Mouse (Mus musculus) midbrain, embryonic 15.5 days (tissue): Measurements from ENCODE around the gene Gdf1. TPM values are rescaled to one million over a fixed set of nuclear protein-coding genes. Genes with fewer than 3 reads are reported as not detected.

Experiments used
- ATAC-seq: fragments of 200-750 bp; cut with Nextera tagmentation; replicated peaks from 2 replicates; pipeline ENCODE4 v1.8.0; 2017; ENCODE audit warnings: moderate TSS enrichment
- H3K27ac ChIP-seq: fragments of 300-500 bp; sonication (generic); 2 replicates; pipeline ENCODE4 v1.5.1; 2015; ENCODE audit warnings: mild to moderate bottlenecking, inconsistent platforms
- H3K27me3 ChIP-seq: fragments of 300-500 bp; sonication (generic); replicated peaks from 2 replicates; pipeline ENCODE4 v1.6.1; 2015; ENCODE audit warnings: inconsistent platforms
- H3K36me3 ChIP-seq: fragments of 300-500 bp; sonication (generic); replicated peaks from 2 replicates; pipeline ENCODE4 v1.6.1; 2015; ENCODE audit warnings: inconsistent platforms
- H3K4me1 ChIP-seq: fragments of 300-500 bp; sonication (generic); 2 replicates; pipeline ENCODE4 v1.6.1; 2015; ENCODE audit warnings: inconsistent platforms
- H3K4me2 ChIP-seq: fragments of 300-500 bp; sonication (generic); 2 replicates; pipeline ENCODE4 v1.6.1; 2015; ENCODE audit warnings: inconsistent platforms, mild to moderate bottlenecking, moderate library complexity
- H3K4me3 ChIP-seq: fragments of 300-500 bp; sonication (generic); 2 replicates; pipeline ENCODE4 v1.5.1; 2015; ENCODE audit warnings: mild to moderate bottlenecking, inconsistent platforms
- H3K9ac ChIP-seq: fragments of 300-500 bp; sonication (generic); 2 replicates; pipeline ENCODE4 v1.6.1; 2015; ENCODE audit warnings: mild to moderate bottlenecking, inconsistent platforms
- H3K9me3 ChIP-seq: fragments of 300-500 bp; sonication (generic); 2 replicates; pipeline ENCODE4 v1.6.1; 2016; ENCODE audit warnings: inconsistent platforms
- WGBS: fragments of 180-500 bp; shearing (Covaris S2); methylation state at CpG from one replicate; pipeline ENCODE4 v1.1.7; 2015; ENCODE audit warnings: mixed read lengths; 5-methylcytosine and 5-hydroxymethylcytosine counted together
- polyA plus RNA-seq: library from polyadenylated mRNA; unstranded; fragments of >200 nt; fragmentation: Nextera tagmentation; extraction: Ambion mirVana; gene quantifications from 2 replicates; pipeline ENCODE4 v1.2.1, GENCODE M21; 2015

Gene Gdf1
- polyA plus RNA-seq, 1 experiment from 2014 or later: 5.3 TPM

GRCm38 (mm10) chr8:70352657-70353151, 23.1 kb downstream of the Gdf1 start:
- H3K27ac ChIP-seq: peak overlapping the region; percentile 89
- H3K9ac ChIP-seq: peak overlapping the region; percentile 91
- no peaks in the 10 kb centered on the region for H3K27me3 ChIP-seq
- H3K9me3 ChIP-seq: no peaks in the 10 kb centered on the region
- H3K36me3 ChIP-seq: no peaks in the 10 kb centered on the region
- peak overlapping the region; percentile 97 for H3K4me2 ChIP-seq
- peak overlapping the region; percentile 96 for H3K4me3 ChIP-seq
- peak; percentile 65 for ATAC-seq
- peaks cover 51% of the 10 kb centered on the region for H3K4me1 ChIP-seq
- WGBS: under 1% methylated on average over 63 of the region's 64 CpGs

- no peaks in the 10 kb centered on the region for H3K36me3 ChIP-seq
- H3K4me3 ChIP-seq: peak within 1 kb of the TSS; percentile 96
- H3K9ac ChIP-seq: peak within 1 kb of the TSS; percentile 91
- no peaks in the 10 kb centered on the region for H3K9me3 ChIP-seq
- under 1% methylated on average over 66 of the region's 69 CpGs for WGBS
- peak within 1 kb of the TSS; percentile 97 for H3K4me2 ChIP-seq
- peak; percentile 89 for ATAC-seq
- H3K27me3 ChIP-seq: no peaks in the 10 kb centered on the region
- H3K27ac ChIP-seq: peak within 1 kb of the TSS; percentile 89
- H3K4me1 ChIP-seq: peaks cover 47% of the 10 kb centered on the region
Observed at GRCm38 (mm10) chr8:70353194-70353817, 23.7 kb downstream of the Gdf1 start, which contains the start of gene Upf1. Upf1 (minus strand) TSS chr8:70353278.

GRCm38 (mm10) chr8:70354004-70354403, 24.4 kb downstream of the Gdf1 start:
- H3K4me1 ChIP-seq: peaks cover 43% of the 10 kb centered on the region
- WGBS: 62% methylated on average over 4 of the region's 4 CpGs
- H3K36me3 ChIP-seq: no peaks in the 10 kb centered on the region
- no peaks in the 10 kb centered on the region for H3K27me3 ChIP-seq
- peak overlapping the region; percentile 55; the same call in 1 of the 2 replicates for H3K9ac ChIP-seq
- H3K9me3 ChIP-seq: no peaks in the 10 kb centered on the region
- peak overlapping the region; percentile 96 for H3K4me3 ChIP-seq
- no peak for ATAC-seq
- peak overlapping the region; percentile 97 for H3K4me2 ChIP-seq
- H3K27ac ChIP-seq: peak overlapping the region; percentile 85

GRCm38 (mm10) chr8:70356111-70356510, 26.5 kb downstream of the Gdf1 start:
- Histone ChIP-seq H3K9ac (no peak overlapping the region), H3K4me1 (peaks cover 22% of the 10 kb centered on the region), H3K9me3 (no peaks in the 10 kb centered on the region), H3K27ac (no peak overlapping the region), H3K4me2 (no peak overlapping the region), H3K36me3 (no peaks in the 10 kb centered on the region), H3K4me3 (no peak overlapping the region), H3K27me3 (no peaks in the 10 kb centered on the region)
- ATAC-seq: no peak
- WGBS: 86% methylated on average over 1 of the region's 1 CpGs

- Histone ChIP-seq H3K4me2 (no peak overlapping the region), H3K27me3 (no peaks in the 10 kb centered on the region), H3K36me3 (no peaks in the 10 kb centered on the region), H3K9ac (no peak overlapping the region), H3K27ac (no peak overlapping the region), H3K9me3 (no peaks in the 10 kb centered on the region), H3K4me3 (no peak overlapping the region), H3K4me1 (no peaks in the 10 kb centered on the region)
- ATAC-seq: no peak
- WGBS: 40% methylated on average over 3 of the region's 3 CpGs
Observed at GRCm38 (mm10) chr8:70359411-70359810, 29.8 kb downstream of the Gdf1 start.

GRCm38 (mm10) chr8:70360769-70361168, 31.2 kb downstream of the Gdf1 start:
- ATAC-seq: no peak
- 44% methylated on average over 4 of the region's 4 CpGs for WGBS
- no peaks in the 10 kb centered on the region for H3K36me3 ChIP-seq
- H3K27me3 ChIP-seq: no peaks in the 10 kb centered on the region
- H3K4me2 ChIP-seq: no peak overlapping the region
- no peaks in the 10 kb centered on the region for H3K4me1 ChIP-seq
- no peaks in the 10 kb centered on the region for H3K9me3 ChIP-seq
- no peak overlapping the region for H3K27ac ChIP-seq
- H3K4me3 ChIP-seq: no peak overlapping the region
- no peak overlapping the region for H3K9ac ChIP-seq

GRCm38 (mm10) chr8:70361484-70362032, 31.9 kb downstream of the Gdf1 start:
- H3K4me3 ChIP-seq: no peak overlapping the region
- H3K36me3 ChIP-seq: no peaks in the 10 kb centered on the region
- H3K4me2 ChIP-seq: no peak overlapping the region
- H3K9ac ChIP-seq: no peak overlapping the region
- no peaks in the 10 kb centered on the region for H3K4me1 ChIP-seq
- 77% methylated on average over 10 of the region's 10 CpGs for WGBS
- H3K27ac ChIP-seq: no peak overlapping the region
- H3K9me3 ChIP-seq: no peaks in the 10 kb centered on the region
- ATAC-seq: no peak
- no peaks in the 10 kb centered on the region for H3K27me3 ChIP-seq

- no peaks in the 10 kb centered on the region for H3K4me1 ChIP-seq
- WGBS: 20% methylated on average over 5 of the region's 5 CpGs
- H3K27me3 ChIP-seq: no peaks in the 10 kb centered on the region
- H3K4me2 ChIP-seq: no peak overlapping the region
- H3K36me3 ChIP-seq: no peaks in the 10 kb centered on the region
- no peak overlapping the region for H3K9ac ChIP-seq
- no peak overlapping the region for H3K27ac ChIP-seq
- no peak for ATAC-seq
- H3K4me3 ChIP-seq: no peak overlapping the region
- H3K9me3 ChIP-seq: no peaks in the 10 kb centered on the region
Observed at GRCm38 (mm10) chr8:70364066-70364465, 34.4 kb downstream of the Gdf1 start.

- 69% methylated on average over 5 of the region's 5 CpGs for WGBS
- no peaks in the 10 kb centered on the region for H3K36me3 ChIP-seq
- H3K4me2 ChIP-seq: no peak overlapping the region
- no peak overlapping the region for H3K4me3 ChIP-seq
- no peak overlapping the region for H3K27ac ChIP-seq
- no peaks in the 10 kb centered on the region for H3K9me3 ChIP-seq
- H3K27me3 ChIP-seq: peaks cover 2% of the 10 kb centered on the region
- ATAC-seq: no peak
- H3K9ac ChIP-seq: no peak overlapping the region
- H3K4me1 ChIP-seq: no peaks in the 10 kb centered on the region
Observed at GRCm38 (mm10) chr8:70366588-70366987, 37.0 kb downstream of the Gdf1 start.

- Histone ChIP-seq H3K4me3 (no peak overlapping the region), H3K4me2 (no peak overlapping the region), H3K27me3 (peaks cover 41% of the 10 kb centered on the region), H3K36me3 (no peaks in the 10 kb centered on the region), H3K9ac (no peak overlapping the region), H3K9me3 (no peaks in the 10 kb centered on the region), H3K4me1 (peaks cover 16% of the 10 kb centered on the region), H3K27ac (no peak overlapping the region)
- ATAC-seq: no peak
- WGBS: 73% methylated on average over 7 of the region's 7 CpGs
Observed at GRCm38 (mm10) chr8:70370476-70370875, 40.9 kb downstream of the Gdf1 start.

- Histone ChIP-seq H3K9ac (no peak overlapping the region), H3K27ac (no peak overlapping the region), H3K4me1 (peaks cover 20% of the 10 kb centered on the region), H3K27me3 (peaks cover 56% of the 10 kb centered on the region), H3K4me2 (no peak overlapping the region), H3K36me3 (no peaks in the 10 kb centered on the region), H3K9me3 (no peaks in the 10 kb centered on the region), H3K4me3 (no peak overlapping the region)
- ATAC-seq: no peak
- WGBS: 28% methylated on average over 6 of the region's 6 CpGs
Observed at GRCm38 (mm10) chr8:70371951-70372350, 42.3 kb downstream of the Gdf1 start.

- H3K27ac ChIP-seq: no peak within 1 kb of the TSS
- H3K36me3 ChIP-seq: no peaks in the 10 kb centered on the region
- ATAC-seq: peak; percentile 7; the same call in 1 of the 2 replicates
- H3K4me3 ChIP-seq: peak within 1 kb of the TSS; percentile 30
- peaks cover 72% of the 10 kb centered on the region for H3K27me3 ChIP-seq
- H3K4me1 ChIP-seq: peaks cover 20% of the 10 kb centered on the region
- H3K4me2 ChIP-seq: peak within 1 kb of the TSS; percentile 48
- no peaks in the 10 kb centered on the region for H3K9me3 ChIP-seq
- no peak within 1 kb of the TSS for H3K9ac ChIP-seq
- 2% methylated on average over 47 of the region's 47 CpGs for WGBS
Observed at GRCm38 (mm10) chr8:70373397-70374317, 44.0 kb downstream of the Gdf1 start, which contains the start of gene Comp. Comp (plus strand) TSS chr8:70373558.
